Mouse (Mus musculus) olfactory bulb, adult 2 months (tissue): ENCODE data around the gene Slc26a8.

Source experiments
- CTCF ChIP-seq: fragments of 200-500 bp; IDR thresholded peaks from 2 replicates; pipeline ENCODE4 v1.5.1; 2012; ENCODE audit warnings: low read depth, mild to moderate bottlenecking, low read length, moderate library complexity; ENCODE audit not compliant: insufficient read depth
- POLR2A ChIP-seq: fragments of 200-500 bp; IDR thresholded peaks from 2 replicates; pipeline ENCODE4 v1.6.1; 2012; ENCODE audit warnings: mild to moderate bottlenecking, low read depth, low read length, moderate library complexity; ENCODE audit not compliant: insufficient read depth

DNA sequence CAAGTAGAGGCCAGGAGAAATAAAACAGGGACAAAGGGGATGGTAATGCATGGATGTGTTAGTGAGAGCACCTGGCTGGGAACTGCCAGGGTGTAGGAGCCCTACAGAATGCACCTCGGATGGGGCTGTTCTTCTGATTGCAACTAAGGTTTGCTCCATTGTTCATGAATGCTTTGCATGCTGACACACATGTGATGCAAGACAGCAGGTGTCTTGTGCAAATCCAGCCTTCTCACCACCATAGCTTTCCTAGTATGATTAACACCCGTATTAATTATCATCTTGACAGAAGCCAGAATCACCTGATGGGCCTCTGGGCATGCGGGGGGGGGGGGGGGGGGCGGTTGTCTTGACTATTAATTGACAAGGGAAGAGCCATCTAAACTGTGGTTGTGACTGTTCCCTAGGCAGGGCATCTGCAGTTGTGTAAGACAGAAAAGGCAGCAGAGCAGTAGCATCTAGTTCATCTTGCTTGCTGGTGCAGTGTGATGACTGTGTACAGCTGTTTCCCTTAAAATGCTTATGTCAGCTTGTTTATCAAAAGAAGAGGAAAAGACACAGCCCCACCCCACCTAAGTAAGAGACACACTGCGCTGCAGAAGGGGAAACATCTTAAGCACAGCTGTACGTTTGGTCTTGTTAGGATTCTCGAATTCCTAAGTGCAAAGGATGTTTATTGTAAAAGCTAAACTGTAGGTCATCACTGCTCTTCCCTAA, 26.0 kb upstream of the Slc26a8 start:
- TF ChIP-seq CTCF (no peak), POLR2A (no peak)
